Mouse (Mus musculus) liver, adult 2 months (tissue): ENCODE measurements around the gene Gpsm3. TPM values are rescaled to one million over a fixed set of nuclear protein-coding genes. Genes with fewer than 3 reads are reported as not detected.

Experiments
- DNase-seq: peaks from one replicate; pipeline ENCODE4 v3.0.0-alpha.2; 2011; ENCODE audit warnings: low read depth, low spot score; ENCODE audit errors: extremely low read depth
- H3K27ac ChIP-seq: fragments of 200-500 bp; replicated peaks from 2 replicates; pipeline ENCODE4 v1.5.1; 2012; ENCODE audit warnings: low read depth, mild to moderate bottlenecking, control low read depth, inconsistent platforms, low read length; ENCODE audit not compliant: insufficient read depth
- H3K27me3 ChIP-seq: fragments of 200-500 bp; 2 replicates; pipeline ENCODE4 v1.6.1; 2012; ENCODE audit warnings: mild to moderate bottlenecking, moderate library complexity, low read length, inconsistent platforms; ENCODE audit not compliant: control insufficient read depth, insufficient read depth
- H3K36me3 ChIP-seq: fragments of 200-500 bp; 2 replicates; pipeline ENCODE4 v1.6.1; 2012; ENCODE audit warnings: low read length, inconsistent platforms; ENCODE audit not compliant: control insufficient read depth, insufficient read depth
- H3K4me1 ChIP-seq: fragments of 200-500 bp; 2 replicates; pipeline ENCODE4 v1.6.1; 2011; ENCODE audit warnings: low read length; ENCODE audit not compliant: control insufficient read depth, insufficient read depth
- H3K4me3 ChIP-seq: fragments of 200-500 bp; 2 replicates; pipeline ENCODE4 v1.5.1; 2011; ENCODE audit warnings: low read depth, mild to moderate bottlenecking, control low read depth, low read length, moderate library complexity; ENCODE audit not compliant: insufficient read depth
- H3K79me2 ChIP-seq: fragments of 200-500 bp; 2 replicates; pipeline ENCODE4 v1.6.1; 2012; ENCODE audit warnings: inconsistent platforms, mild to moderate bottlenecking, low read length, moderate library complexity; ENCODE audit not compliant: control insufficient read depth, insufficient read depth
- H3K9ac ChIP-seq: fragments of 200-500 bp; 2 replicates; pipeline ENCODE4 v1.6.1; 2012; ENCODE audit warnings: low read depth, mild to moderate bottlenecking, control low read depth, inconsistent platforms, low read length
- CTCF ChIP-seq: fragments of 200-500 bp; IDR thresholded peaks from 2 replicates; pipeline ENCODE4 v1.5.1; 2011; ENCODE audit warnings: low read depth, low read length, control low read depth
- POLR2A ChIP-seq: fragments of 200-500 bp; IDR thresholded peaks from 2 replicates; pipeline ENCODE4 v1.6.1; 2011; ENCODE audit warnings: low read length, control low read depth; ENCODE audit not compliant: insufficient read depth; ENCODE audit errors: extremely low read depth
- WGBS: fragments of 180-500 bp; shearing (Covaris S2); methylation state at CpG from one replicate; pipeline ENCODE4 v1.1.7; 2018; 5-methylcytosine and 5-hydroxymethylcytosine counted together
- polyA plus RNA-seq: library from polyadenylated mRNA; depleted of rRNA; stranded (reverse); fragments of >200 nt; gene quantifications from 2 replicates; pipeline ENCODE4 v1.2.3, GENCODE M21; 2012
- total RNA-seq: library from RNA; depleted of rRNA; stranded (reverse); fragments of >200 nt; gene quantifications from 2 replicates; pipeline ENCODE4 v1.2.3, GENCODE M21; 2014

Gene Gpsm3
- total and polyA plus RNA-seq, 2 experiments = 0.65 to 3.4 TPM

GRCm38 (mm10) chr17:34591029-34591993 lies 1.7 kb downstream of the Gpsm3 start, which contains the start of gene Pbx2:
TSS of gene Pbx2 (plus strand) at chr17:34591266.
- Histone ChIP-seq H3K36me3 (peaks cover 2% of the 10 kb centered on the region; the same call in 1 of the 2 replicates), H3K27ac (peak within 1 kb of the TSS; percentile 74), H3K9ac (peak within 1 kb of the TSS; percentile 92), H3K79me2 (no peaks in the 10 kb centered on the region), H3K4me3 (peak within 1 kb of the TSS; percentile 77), H3K27me3 (no peaks in the 10 kb centered on the region), H3K4me1 (peaks cover 10% of the 10 kb centered on the region)
- 14% methylated on average over 21 of the region's 21 CpGs for WGBS
- DNase-seq = no peak
- TF ChIP-seq CTCF (no peak), POLR2A (no peak)

- peak overlapping the region; percentile 92 for H3K9ac ChIP-seq
- peak overlapping the region; percentile 74 for H3K27ac ChIP-seq
- no peaks in the 10 kb centered on the region for H3K27me3 ChIP-seq
- 2% methylated on average over 26 of the region's 35 CpGs for WGBS
- peak overlapping the region; percentile 77 for H3K4me3 ChIP-seq
- TF ChIP-seq POLR2A (peak; percentile 86), CTCF (no peak)
- peaks cover 10% of the 10 kb centered on the region for H3K4me1 ChIP-seq
- H3K79me2 ChIP-seq = no peaks in the 10 kb centered on the region
- peak; percentile 60 for DNase-seq
- peaks cover 2% of the 10 kb centered on the region; the same call in 1 of the 2 replicates for H3K36me3 ChIP-seq
These were observed 2.4 kb downstream of the Gpsm3 start for GRCm38 (mm10) chr17:34591994-34592375.

DNA sequence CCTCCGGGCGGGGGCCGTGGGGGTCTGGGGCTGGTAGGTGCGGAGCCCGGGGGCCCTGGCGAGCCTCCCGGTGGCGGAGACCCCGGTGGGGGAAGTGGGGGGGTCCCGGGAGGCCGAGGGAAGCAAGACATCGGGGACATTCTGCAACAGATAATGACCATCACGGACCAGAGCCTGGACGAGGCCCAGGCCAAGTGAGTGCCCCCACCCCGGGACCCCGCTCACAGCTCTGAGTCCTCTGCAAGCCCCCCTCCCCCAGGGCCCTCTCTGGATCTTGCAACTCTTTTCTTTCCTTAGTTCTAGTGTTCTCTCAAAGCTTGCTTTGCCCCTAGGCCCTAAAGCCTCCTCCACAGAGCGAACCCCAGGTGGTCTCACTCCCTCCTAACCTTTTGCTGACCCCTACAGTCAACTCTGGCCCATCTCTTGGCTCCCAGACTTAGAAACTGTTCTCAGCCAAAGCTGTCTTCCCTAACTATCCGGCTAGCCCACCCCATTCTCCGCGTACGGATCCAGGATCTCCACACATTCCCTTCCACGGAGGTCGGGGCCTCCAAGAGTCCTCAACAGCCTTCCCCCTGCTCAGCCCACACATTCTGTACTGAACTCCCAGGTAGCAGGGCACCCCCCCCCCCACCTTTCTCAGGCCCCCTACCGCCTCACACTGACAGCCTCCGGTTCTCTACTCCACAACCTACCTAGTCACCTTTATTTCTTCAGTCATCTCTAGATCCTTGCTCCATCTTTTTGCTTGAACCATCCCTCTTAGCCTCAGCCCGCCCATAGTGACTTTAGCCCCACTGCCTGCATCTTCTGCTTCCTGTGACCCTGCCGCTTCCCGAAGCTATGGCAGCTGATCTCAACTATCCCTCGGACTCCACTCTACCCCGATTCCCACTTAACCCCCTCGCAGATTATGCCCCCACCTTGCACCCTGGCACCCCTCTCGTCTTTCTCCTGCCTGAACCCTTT lies 3.3 kb downstream of the Gpsm3 start:
- no peak overlapping the region; the same call in 1 of the 2 replicates for H3K27ac ChIP-seq
- peaks cover 2% of the 10 kb centered on the region; the same call in 1 of the 2 replicates for H3K36me3 ChIP-seq
- TF ChIP-seq CTCF = no peak
- no peak for TF ChIP-seq POLR2A
- no peaks in the 10 kb centered on the region for H3K79me2 ChIP-seq
- DNase-seq = no peak
- no peaks in the 10 kb centered on the region for H3K27me3 ChIP-seq
- peak overlapping the region; percentile 92 for H3K9ac ChIP-seq
- peak overlapping the region; percentile 77 for H3K4me3 ChIP-seq
- H3K4me1 ChIP-seq = peaks cover 10% of the 10 kb centered on the region
- WGBS = 12% methylated on average over 31 of the region's 32 CpGs

- WGBS = 79% methylated on average over 32 of the region's 34 CpGs
- Histone ChIP-seq H3K27ac (no peak overlapping the region), H3K27me3 (no peaks in the 10 kb centered on the region), H3K79me2 (no peaks in the 10 kb centered on the region), H3K36me3 (peaks cover 2% of the 10 kb centered on the region; the same call in 1 of the 2 replicates), H3K4me3 (0 out of 2 replicates have a peak overlapping the region, but pooled peaks have one; percentile 3), H3K9ac (peak overlapping the region; percentile 37; the same call in 1 of the 2 replicates), H3K4me1 (peaks cover 5% of the 10 kb centered on the region)
- no peak for DNase-seq
- TF ChIP-seq POLR2A (no peak), CTCF (no peak)
These were observed 4.3 kb downstream of the Gpsm3 start for GRCm38 (mm10) chr17:34593752-34594525.

- Histone ChIP-seq H3K27me3 (no peaks in the 10 kb centered on the region), H3K4me1 (peaks cover 2% of the 10 kb centered on the region), H3K4me3 (no peak overlapping the region), H3K36me3 (peaks cover 2% of the 10 kb centered on the region; the same call in 1 of the 2 replicates), H3K79me2 (no peaks in the 10 kb centered on the region), H3K27ac (no peak overlapping the region), H3K9ac (no peak overlapping the region)
- TF ChIP-seq CTCF = no peak
- no peak for TF ChIP-seq POLR2A
- 69% methylated on average over 8 of the region's 8 CpGs for WGBS
- no peak for DNase-seq
These were observed 6.5 kb downstream of the Gpsm3 start for GRCm38 (mm10) chr17:34596098-34596497.
